In the genomic region with DNA sequence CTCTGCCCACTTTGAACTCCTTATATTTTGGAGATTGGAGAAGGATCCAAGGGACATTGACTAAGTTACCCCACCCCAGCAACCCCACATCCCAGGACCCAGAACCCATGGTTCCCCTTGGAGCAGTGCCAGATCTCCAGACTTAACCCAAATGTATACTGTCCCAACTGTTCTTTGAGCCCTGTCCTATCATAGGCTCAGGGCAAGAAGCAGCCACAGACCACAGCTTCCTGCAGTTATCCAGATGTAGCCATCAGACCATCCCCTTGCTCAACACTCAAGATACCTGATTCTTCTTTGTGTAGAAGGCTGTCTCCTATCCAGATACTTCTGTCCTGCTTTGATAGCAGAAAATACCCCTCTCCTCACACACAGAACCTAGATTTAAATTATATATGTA, we compare ENCODE assay signal across 21 mouse cellular contexts. TPM values are rescaled to one million over a fixed set of nuclear protein-coding genes. Genes with fewer than 3 reads are reported as not detected.
DNase-seq lines count a peak whose midpoint lies in the region; ATAC-seq and TF ChIP-seq lines count a peak whose summit lies in the region.
"Had no signal": no experiment of that assay in that cellular context is flagged by ENCODE, and none has a peak within 500 bp of the region (broad histone marks: within the 10 kb centered on the region; RNA-seq: fewer than 3 reads in every experiment).

No protein-coding gene starts in this region.

- no peak overlapping the region for H3K4me3 ChIP-seq in gastrocnemius, adult 2 months
- H3K4me3 ChIP-seq in layer of hippocampus, adult 2 months: no peak overlapping the region
- H3K4me3 ChIP-seq: forebrain, embryonic 15.5 days; heart, embryonic 10.5 days; neural tube, embryonic 12.5 days had no signal

- H3K36me3 ChIP-seq in splenic B cell, adult 2 months (ENCODE audit: control insufficient read depth, insufficient read depth, low read length, poor library complexity, severe bottlenecking): no peaks in the 10 kb centered on the region
- H3K36me3 ChIP-seq: forebrain, embryonic 15.5 days; heart, embryonic 10.5 days; neural tube, embryonic 12.5 days had no signal

- no peak for TF ChIP-seq CTCF in gastrocnemius, adult 2 months (IDR thresholded peaks at IDR 0.05)
- no peak for TF ChIP-seq CTCF in layer of hippocampus, adult 2 months (conservative IDR thresholded peaks at IDR 0.05)

- DNase-seq in gastrocnemius, adult 2 months: no peak
- no peak for DNase-seq in gastrocnemius, postnatal 36 days
- peak; percentile 44 for DNase-seq in thymus, postnatal 0 days (ENCODE audit: low spot score)
- no peak for DNase-seq in thymus, postnatal 25 days
- peak; percentile 20 for DNase-seq in splenic B cell, adult 2 months (ENCODE audit: low read depth, low spot score)
- no peak for DNase-seq in layer of hippocampus, adult 2 months (ENCODE audit: low spot score in 2 of 2)
- DNase-seq in urinary bladder, adult 18-20 months (ENCODE audit: low spot score in 2 of 2): no peak
- DNase-seq: cerebellum, adult 11-12 months; lung, adult 2 months; right cerebral cortex, postnatal 4 days had no signal

- ATAC-seq in hematopoietic stem cell, adult 5-6 weeks (replicated peaks in 1 of 2; ENCODE audit: insufficient read depth in 1 of 2, low FRiP score in 2 of 2, low TSS enrichment in 1 of 2, low read depth in 1 of 2, poor library complexity in 2 of 2, severe bottlenecking in 2 of 2): peak; percentile 91
- ATAC-seq: forebrain, embryonic 15.5 days; hindbrain, embryonic 16.5 days; midbrain, embryonic 16.5 days had no signal

- no peaks in the 10 kb centered on the region for H3K27me3 ChIP-seq in splenic B cell, adult 2 months (ENCODE audit: control insufficient read depth, insufficient read depth, low read length, poor library complexity, severe bottlenecking)
- H3K27me3 ChIP-seq: forebrain, embryonic 15.5 days; neural tube, embryonic 12.5 days had no signal

- peak overlapping the region; percentile 12; the same call in 1 of the 2 replicates for H3K27ac ChIP-seq in gastrocnemius, adult 2 months
- H3K27ac ChIP-seq in layer of hippocampus, adult 2 months: no peak overlapping the region
- H3K27ac ChIP-seq: forebrain, embryonic 15.5 days; heart, embryonic 10.5 days; neural tube, embryonic 12.5 days had no signal

- intact Hi-C loops in gastrocnemius, adult 2 months (cut with DNase I): no loop called here
- intact Hi-C loops in gastrocnemius, postnatal 36 days (cut with DNase I): no loop called here

RNA-seq across cellular contexts. Expression of gene Igll1, which starts 1.4 kb away (rescaled TPM):
- not detected for total RNA-seq in gastrocnemius, adult 2 months (2021)
- not detected for total RNA-seq in gastrocnemius, postnatal 36 days (2021)
- 0.62 and 0.64 TPM in 2 replicates for polyA plus RNA-seq in thymus, postnatal 0 days (2015; fragmentation: Nextera tagmentation; extraction: Ambion mirVana)
- total RNA-seq in hematopoietic stem cell, adult 5-6 weeks (2017): not detected in 2 replicates
- total RNA-seq in layer of hippocampus, adult 2 months (2021): not detected
- total RNA-seq: gastrocnemius, adult 8-10 months; heart, postnatal 25 days; left cerebral cortex, adult 18-20 months had no signal
- polyA plus RNA-seq: forebrain, embryonic 15.5 days; heart, embryonic 10.5 days; hindbrain, embryonic 16.5 days; large intestine, adult 2 months; limb, embryonic 11.5 days; lung, adult 2 months; midbrain, embryonic 16.5 days; neural tube, embryonic 12.5 days had no signal

RNA-seq across cellular contexts. Expression of gene Top3b, which starts 5.3 kb away (rescaled TPM):
- 10 to 100 TPM; 19.9 to 22.5 TPM for total RNA-seq in gastrocnemius, adult 2 months (2021)
- 10 to 100 TPM; 17.3 to 20.0 TPM for total RNA-seq in gastrocnemius, postnatal 36 days (2021)
- 53.2 and 59.6 TPM in 2 replicates for polyA plus RNA-seq in thymus, postnatal 0 days (2015; fragmentation: Nextera tagmentation; extraction: Ambion mirVana)
- 76.3 and 81.4 TPM in 2 replicates for total RNA-seq in hematopoietic stem cell, adult 5-6 weeks (2017)
- total RNA-seq in layer of hippocampus, adult 2 months (2021): 10 to 100 TPM; 69.9 to 75.5 TPM

RNA-seq across cellular contexts. Expression of gene Vpreb1, which starts 5.4 kb away (rescaled TPM):
- under 1 TPM in 1 of 2 experiments, not detected in 1; 0.42 TPM for total RNA-seq in gastrocnemius, adult 2 months (2021)
- not detected for total RNA-seq in gastrocnemius, postnatal 36 days (2021)
- polyA plus RNA-seq in thymus, postnatal 0 days (2015; fragmentation: Nextera tagmentation; extraction: Ambion mirVana): 6.3 and 7.3 TPM in 2 replicates
- 0.99 TPM in 1 of 2 replicates, not detected in the other for total RNA-seq in hematopoietic stem cell, adult 5-6 weeks (2017)
- total RNA-seq in layer of hippocampus, adult 2 months (2021): under 1 TPM; 0.49 to 0.51 TPM
- total RNA-seq: gastrocnemius, adult 8-10 months; left cerebral cortex, adult 18-20 months had no signal

RNA-seq across cellular contexts. Expression of gene Ppm1f, which starts 31.1 kb away (rescaled TPM):
- 10 to 100 TPM in 1 of 2 experiments, 1 to 10 TPM in 1; 8.6 to 15.3 TPM for total RNA-seq in gastrocnemius, adult 2 months (2021)
- 10 to 100 TPM; 11.1 to 11.8 TPM for total RNA-seq in gastrocnemius, postnatal 36 days (2021)
- polyA plus RNA-seq in thymus, postnatal 0 days (2015; fragmentation: Nextera tagmentation; extraction: Ambion mirVana): 18.1 and 19.8 TPM in 2 replicates
- total RNA-seq in hematopoietic stem cell, adult 5-6 weeks (2017): 24.6 and 28.1 TPM in 2 replicates
- 10 to 100 TPM; 45.5 to 51.4 TPM for total RNA-seq in layer of hippocampus, adult 2 months (2021)

RNA-seq across cellular contexts. Expression of gene Spag6l, which starts 36.0 kb away (rescaled TPM):
- not detected for total RNA-seq in gastrocnemius, adult 2 months (2021)
- not detected for total RNA-seq in gastrocnemius, postnatal 36 days (2021)
- 0.29 and 0.62 TPM in 2 replicates for polyA plus RNA-seq in thymus, postnatal 0 days (2015; fragmentation: Nextera tagmentation; extraction: Ambion mirVana)
- total RNA-seq in hematopoietic stem cell, adult 5-6 weeks (2017): 6.2 and 7.3 TPM in 2 replicates
- 10 to 100 TPM in 1 of 2 experiments, 1 to 10 TPM in 1; 9.9 to 10.0 TPM for total RNA-seq in layer of hippocampus, adult 2 months (2021)
- total RNA-seq: gastrocnemius, adult 8-10 months; heart, postnatal 25 days had no signal
- polyA plus RNA-seq: large intestine, adult 2 months; limb, embryonic 11.5 days had no signal

Comparison
In these comparisons a context has a peak if more than half of its experiments do, and no peak if none do; other contexts are left out.
1. DNase-seq: peak in thymus, postnatal 0 days (single experiment) and splenic B cell, adult 2 months (single experiment); none in gastrocnemius, adult 2 months (single experiment), gastrocnemius, postnatal 36 days (0 of 2), thymus, postnatal 25 days (single experiment), layer of hippocampus, adult 2 months (0 of 2) and urinary bladder, adult 18-20 months (0 of 2).